Mouse (Mus musculus): ENCODE measurements at regions not wholly inside any gene's neighbourhood (a gene's known extent, or its start where the extent isn't known, plus 50 kb on each side); places are given as distances from the start of the nearest gene placed in this dataset.

DNA sequence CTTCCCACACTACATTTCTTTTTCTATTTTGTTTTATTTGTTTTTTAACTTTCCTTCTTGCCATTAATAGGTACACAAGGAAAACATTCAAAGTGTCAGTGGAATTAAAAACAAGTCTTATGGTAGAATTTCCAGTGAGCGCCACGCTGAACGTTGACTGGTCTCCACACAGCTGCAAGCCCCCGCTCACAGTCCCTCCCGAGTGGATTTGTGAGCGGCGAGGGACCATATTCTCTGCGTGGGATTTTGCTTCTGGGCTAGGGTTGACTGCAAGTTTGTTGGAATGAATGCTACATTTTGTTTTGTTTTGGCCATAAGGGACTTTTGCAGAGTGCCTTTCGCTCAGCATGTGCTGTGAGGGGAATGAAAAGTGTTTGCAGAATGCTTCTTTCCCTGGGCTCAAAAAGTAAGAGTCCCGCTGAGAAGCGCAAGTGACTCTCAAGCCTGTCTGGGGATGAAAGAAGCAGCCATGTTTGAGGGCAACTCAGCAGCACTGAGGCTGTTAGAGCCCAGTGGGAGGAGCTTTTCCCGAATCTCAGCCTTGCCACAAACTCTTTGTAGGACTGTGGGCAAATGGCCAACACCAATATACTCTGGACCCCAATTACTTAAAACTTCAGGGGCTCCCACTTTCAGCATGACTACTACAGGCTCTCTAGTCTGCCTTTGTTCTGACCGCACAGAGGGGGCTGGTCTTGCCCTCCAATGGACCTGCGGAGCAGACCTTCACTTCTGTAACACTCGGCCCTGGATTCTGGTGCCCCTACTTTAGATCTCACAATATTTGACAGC, 120.9 kb upstream of the Rnaseh2b start:
- TF ChIP-seq CTCF (IDR thresholded peaks at IDR 0.05; ENCODE audit: borderline replicate concordance, control insufficient read depth, extremely low read depth, insufficient read depth, low read length, poor library complexity) (no peak), POLR2A (IDR thresholded peaks at IDR 0.05; ENCODE audit: control insufficient read depth, extremely low read depth, insufficient read depth, low read length, poor library complexity) (no peak)

Measured in thymus, adult 2 months (tissue).